Mouse (Mus musculus): ENCODE measurements around the gene Pard6b.
"Not testable (repeated sequence)": the region's sequence is repeated elsewhere in the genome, so short reads cannot be mapped to it uniquely, and the experiment has no call there.

The Pard6b gene

GRCm38 (mm10) chr2:168080431-168081246 is at the start of gene Pard6b:
TSS of gene Pard6b (plus strand) at chr2:168081004.
- DNase-seq (ENCODE audit: low spot score in 2 of 2) = peak; percentile 97 to 98

- no peak for DNase-seq (ENCODE audit: low spot score in 2 of 2)
Observed at GRCm38 (mm10) chr2:168031842-168032241, 49.0 kb upstream of the Pard6b start.

DNA sequence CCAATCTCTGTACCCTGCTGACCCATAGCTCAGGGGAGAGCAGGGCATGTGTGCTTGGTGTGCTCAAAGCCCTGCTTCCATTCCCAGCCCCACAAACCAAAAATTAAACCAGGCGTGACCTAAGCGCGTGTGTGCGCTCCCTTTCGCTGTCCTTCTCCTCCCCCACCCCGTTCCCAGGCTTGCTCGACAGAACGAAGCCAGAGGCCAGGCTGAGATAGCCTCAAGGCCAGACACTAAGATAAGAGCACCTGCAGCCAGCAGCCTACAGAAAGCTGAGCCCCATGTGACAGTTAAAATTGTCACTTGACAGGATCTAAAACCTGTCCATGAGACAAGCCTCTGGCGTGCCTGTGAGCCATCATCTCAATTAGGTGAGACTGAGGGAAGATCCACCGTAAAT is 46.9 kb upstream of the Pard6b start:
- no peak for DNase-seq (ENCODE audit: low spot score in 2 of 2)

DNA sequence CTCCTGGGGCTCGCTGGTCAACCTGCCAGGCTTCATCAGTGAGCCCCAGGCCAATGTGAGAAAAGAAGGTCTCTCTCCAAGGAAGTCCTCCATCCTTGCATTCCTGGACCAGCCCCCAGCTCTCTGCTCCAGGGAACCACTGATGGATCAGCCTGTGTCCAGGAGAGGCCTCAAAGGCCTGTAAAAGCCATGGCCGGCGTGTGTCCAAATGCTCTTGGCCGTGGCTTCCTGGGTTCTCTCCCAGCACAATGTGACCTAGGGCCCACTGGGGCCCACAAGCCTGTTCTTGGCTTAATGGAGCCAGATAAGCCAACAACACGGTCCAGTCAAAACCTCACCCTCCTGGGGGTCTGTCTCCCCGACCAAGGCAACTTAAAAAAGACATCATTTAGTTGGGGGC is 44.9 kb upstream of the Pard6b start:
- no peak for DNase-seq (ENCODE audit: low spot score in 2 of 2)

GRCm38 (mm10) chr2:168037063-168037462 is 43.7 kb upstream of the Pard6b start:
- DNase-seq (ENCODE audit: low spot score in 2 of 2) = no peak

DNA sequence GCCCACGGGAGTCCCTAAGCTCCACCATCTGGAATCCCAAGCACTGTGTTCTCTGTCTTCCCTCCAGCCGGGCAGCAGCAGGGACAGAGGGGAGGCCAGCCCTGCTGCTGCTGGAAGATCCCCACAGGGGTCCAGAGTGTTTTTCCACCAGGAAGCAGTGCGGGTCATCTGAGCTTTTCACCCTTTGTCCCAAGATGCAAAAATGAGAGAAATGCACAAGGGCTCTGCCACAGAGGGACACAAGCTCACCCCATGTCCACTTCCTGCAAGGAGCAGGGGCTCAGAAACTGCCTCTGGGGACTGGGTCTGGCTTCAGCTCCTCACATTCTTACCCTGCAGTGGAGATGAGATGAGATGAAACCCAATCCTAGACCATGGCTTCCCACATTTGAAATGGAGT is 40.1 kb upstream of the Pard6b start:
- DNase-seq (ENCODE audit: low spot score in 2 of 2) = no peak

DNA sequence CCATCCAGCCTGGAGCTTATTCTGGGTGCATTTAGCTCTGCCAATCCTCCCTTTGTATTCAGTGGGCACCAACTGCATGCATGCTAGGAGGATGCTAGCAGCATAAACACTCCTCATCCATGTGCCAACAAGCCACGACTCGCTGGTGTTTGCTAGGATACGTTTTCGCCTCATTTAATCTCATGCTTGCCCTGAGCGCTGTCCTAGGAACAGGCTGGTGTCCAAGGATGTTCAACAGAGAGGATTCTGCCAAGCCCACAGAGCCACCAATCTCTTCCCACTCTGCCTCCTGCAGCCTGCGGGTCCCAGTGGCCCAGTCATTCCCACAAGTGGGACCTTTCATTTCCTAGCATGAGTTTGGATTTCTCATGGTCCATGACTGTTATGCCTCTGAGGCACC is 38.8 kb upstream of the Pard6b start:
- no peak for DNase-seq (ENCODE audit: low spot score in 2 of 2)

DNA sequence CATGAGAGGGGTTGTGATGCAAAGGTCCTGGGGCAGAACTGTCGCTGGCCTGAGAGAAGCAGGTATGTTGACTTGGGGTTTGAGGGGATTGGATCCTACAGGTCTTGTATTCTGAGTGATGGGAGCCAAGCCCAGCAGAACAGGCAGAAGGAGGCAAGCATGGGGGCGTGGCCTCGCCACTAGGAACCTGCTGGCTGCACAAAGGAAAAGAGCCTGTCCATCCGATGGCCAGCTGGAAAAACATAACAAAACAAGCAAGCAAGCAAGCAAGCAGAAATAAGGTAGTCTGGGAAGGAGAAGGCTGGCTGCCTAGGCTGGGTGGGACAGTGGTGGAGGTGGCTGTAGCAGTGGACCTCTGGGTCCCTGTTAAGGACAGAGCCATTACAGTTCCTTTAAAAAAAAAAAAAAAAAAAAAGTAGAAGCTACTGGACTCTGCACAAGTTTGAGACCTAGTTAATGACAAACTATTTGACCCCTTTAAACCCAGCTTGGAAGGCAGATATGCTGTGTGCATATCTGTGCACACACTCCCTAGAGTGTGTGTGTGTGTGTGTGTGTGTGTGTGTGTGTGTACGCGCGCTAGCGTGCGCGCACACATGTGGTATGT is 36.0 kb upstream of the Pard6b start:
- DNase-seq (ENCODE audit: low spot score in 2 of 2) = no peak

- DNase-seq (ENCODE audit: low spot score in 2 of 2) = no peak
Observed at GRCm38 (mm10) chr2:168045357-168045756, 35.4 kb upstream of the Pard6b start.

- DNase-seq (ENCODE audit: low spot score in 2 of 2) = no peak
Observed at GRCm38 (mm10) chr2:168045771-168046170, 35.0 kb upstream of the Pard6b start.

DNA sequence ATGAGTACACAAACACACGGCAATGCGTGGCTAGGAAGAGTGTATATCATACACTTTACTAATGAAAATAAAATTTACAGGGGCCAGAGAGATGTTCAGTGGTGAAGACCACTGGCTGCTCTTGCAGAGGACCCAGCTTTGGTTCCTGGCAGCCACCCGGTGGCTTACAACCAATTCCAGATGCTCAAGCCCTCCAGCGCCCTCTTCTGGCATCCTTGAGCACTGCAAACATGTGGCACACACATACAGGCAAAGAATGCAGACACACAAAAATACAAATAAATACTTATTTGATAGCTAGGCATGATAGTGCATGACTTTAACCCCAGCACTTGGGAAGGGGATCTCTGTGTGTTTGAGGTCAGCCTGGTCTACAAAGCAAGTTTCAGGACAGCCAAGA is 34.3 kb upstream of the Pard6b start:
- DNase-seq (ENCODE audit: low spot score in 2 of 2) = no peak

GRCm38 (mm10) chr2:168049002-168049635 is 31.7 kb upstream of the Pard6b start:
- DNase-seq (ENCODE audit: low spot score in 2 of 2) = no peak

DNA sequence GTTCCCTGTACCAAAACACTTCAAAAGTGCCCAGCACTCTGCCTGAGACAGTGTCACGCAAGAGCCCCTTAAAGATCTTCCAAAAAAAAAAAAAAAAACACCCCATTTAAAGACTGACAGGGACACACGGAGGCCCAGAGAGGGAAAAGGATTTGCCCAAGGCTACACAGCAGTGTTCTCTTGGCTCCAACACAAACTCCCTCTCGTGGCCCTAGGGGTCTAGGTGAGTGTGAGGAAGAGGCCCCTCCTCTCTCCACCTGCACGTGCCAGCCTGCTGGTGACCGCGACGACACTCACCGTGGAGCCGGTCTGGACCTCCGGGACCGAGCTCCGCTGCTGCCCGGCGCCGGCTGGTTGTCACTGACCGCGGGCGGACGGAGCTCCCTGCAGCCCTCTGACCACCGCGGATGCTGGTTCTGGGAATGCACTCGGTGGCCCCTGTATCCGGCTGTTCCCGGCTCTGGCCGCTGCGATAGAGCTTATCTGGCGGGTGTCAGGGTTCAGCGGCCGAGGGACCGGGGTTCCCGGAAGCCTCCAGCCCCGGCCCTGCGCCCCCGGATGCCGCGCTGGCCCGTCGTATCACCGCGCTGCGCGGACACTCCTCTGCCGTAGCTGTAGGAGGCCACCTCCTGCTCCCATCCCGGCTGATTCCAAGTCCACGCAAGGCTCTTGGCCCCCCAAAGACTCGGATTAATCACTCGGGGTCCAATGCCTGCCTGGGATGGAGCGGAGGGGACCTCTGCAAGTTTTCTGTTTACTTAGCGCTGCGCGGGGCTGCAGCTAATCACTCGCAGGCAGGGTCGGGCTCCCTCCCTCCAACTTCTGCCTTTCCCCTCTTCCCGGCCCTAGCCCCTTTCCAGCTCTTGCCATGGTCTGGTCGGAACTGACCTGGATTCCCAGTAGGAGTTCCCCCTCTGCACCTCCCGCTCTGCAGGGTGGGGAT is 30.5 kb upstream of the Pard6b start:
- DNase-seq (ENCODE audit: low spot score in 2 of 2) = peak in 1 of 2 experiments; percentile 5

GRCm38 (mm10) chr2:168052156-168052555 is 28.6 kb upstream of the Pard6b start:
- no peak for DNase-seq (ENCODE audit: low spot score in 2 of 2)

DNA sequence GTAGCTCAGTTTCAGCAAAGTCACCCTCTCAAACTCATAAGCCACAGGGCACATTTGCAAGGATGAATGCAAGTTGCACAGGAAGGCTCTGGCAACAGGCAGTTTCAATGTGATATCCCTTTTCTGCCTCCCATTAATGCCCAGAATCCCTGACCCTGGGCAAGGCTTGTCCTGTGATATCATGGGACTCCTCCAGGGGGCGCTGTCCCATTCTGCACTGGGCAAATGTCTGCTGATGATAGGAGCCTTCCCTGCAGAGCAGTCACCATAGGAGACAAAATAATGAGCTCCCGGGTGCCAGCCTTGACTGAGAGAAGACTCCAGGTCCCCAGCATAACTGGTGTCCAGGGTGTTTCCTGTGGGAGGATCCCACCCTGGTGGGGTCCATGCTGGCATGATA is 28.1 kb upstream of the Pard6b start:
- no peak for DNase-seq (ENCODE audit: low spot score in 2 of 2)

DNA sequence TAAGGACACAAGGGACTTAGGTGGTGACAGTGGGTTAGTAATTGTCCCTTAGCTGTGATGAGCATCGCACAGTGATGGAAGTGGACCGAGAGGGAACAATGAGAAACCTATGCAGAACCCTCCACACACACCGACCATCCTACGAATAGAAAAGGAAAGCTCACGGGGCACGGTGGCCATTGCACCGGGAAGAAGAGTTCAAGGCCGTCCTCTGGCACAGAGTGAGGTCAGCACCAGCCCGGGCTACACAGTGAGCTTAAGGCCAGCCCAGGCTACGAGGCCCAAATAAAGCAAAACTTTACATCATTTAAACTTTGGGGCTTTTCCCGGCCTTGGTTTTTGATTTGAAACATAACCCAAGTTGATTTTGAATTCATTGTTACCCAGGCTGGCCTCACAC is 26.7 kb upstream of the Pard6b start:
- no peak for DNase-seq (ENCODE audit: low spot score in 2 of 2)

- no peak for DNase-seq (ENCODE audit: low spot score in 2 of 2)
Observed at GRCm38 (mm10) chr2:168055910-168056665, 24.7 kb upstream of the Pard6b start.

DNA sequence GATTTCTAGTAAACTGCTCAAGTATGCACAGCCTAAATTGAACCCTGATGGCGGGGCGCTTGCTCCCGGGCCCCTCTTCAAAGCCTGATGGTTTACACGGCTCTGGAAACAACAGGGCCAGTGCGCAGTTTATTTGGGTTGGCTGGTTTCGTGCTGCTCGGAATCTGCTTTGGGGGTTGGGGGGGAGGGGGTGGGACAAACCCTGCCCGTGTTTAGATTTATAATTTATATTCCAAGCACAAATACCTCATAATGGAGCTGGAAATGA is 24.2 kb upstream of the Pard6b start:
- no peak for DNase-seq (ENCODE audit: low spot score in 2 of 2)

- DNase-seq (ENCODE audit: low spot score in 2 of 2) = not testable (repeated sequence)
Observed at GRCm38 (mm10) chr2:168057876-168058275, 22.9 kb upstream of the Pard6b start.

- no peak for DNase-seq (ENCODE audit: low spot score in 2 of 2)
Observed at GRCm38 (mm10) chr2:168058488-168059199, 22.2 kb upstream of the Pard6b start.
